Mouse (Mus musculus) E14TG2a.4 (cell line): Measurements from ENCODE around the gene Chmp4b.

ENCODE experiments used
- CTCF ChIP-seq: conservative IDR thresholded peaks from 2 replicates; pipeline ENCODE4 v1.5.1; 2014; ENCODE audit warnings: low read length
- NANOG ChIP-seq: IDR thresholded peaks from 2 replicates; pipeline ENCODE4 v1.6.1; 2014; ENCODE audit warnings: borderline replicate concordance, low read length, mixed read lengths
- POU5F1 ChIP-seq: IDR thresholded peaks from 2 replicates; pipeline ENCODE4 v1.6.1; 2014; ENCODE audit warnings: low read length, borderline replicate concordance

- no peak for TF ChIP-seq CTCF
- no peak for TF ChIP-seq POU5F1
- TF ChIP-seq NANOG: no peak
These were observed 22.5 kb downstream of the Chmp4b start for GRCm38 (mm10) chr2:154674008-154674407.
